Mouse (Mus musculus) granulocyte monocyte progenitor cell, adult 5-6 weeks (primary cell): ENCODE data around the gene Capn10. TPM values are rescaled to one million over a fixed set of nuclear protein-coding genes. Genes with fewer than 3 reads are reported as not detected.

Experiments
- ATAC-seq: replicated peaks from 2 replicates; pipeline ENCODE4 v1.8.0; 2016; ENCODE audit warnings: mild to moderate bottlenecking, moderate TSS enrichment, inconsistent platforms; ENCODE audit not compliant: poor library complexity, severe bottlenecking
- total RNA-seq, 2 experiments: library from RNA; stranded (forward) in 1 of 2; stranded (reverse) in 1 of 2; fragments of 200-712, 200-1000 nt in 1 of 2; fragments of >200 nt in 1 of 2; fragmentation: Nextera tagmentation in 1 of 2; gene quantifications; 2 replicates each; pipeline ENCODE4 v1.2.3; 2014 to 2017

Gene Capn10
- total RNA-seq (2014; fragmentation: Nextera tagmentation) (11.6 and 12.7 TPM in 2 replicates), total RNA-seq (2017) (8.1 and 9.2 TPM in 2 replicates)

DNA sequence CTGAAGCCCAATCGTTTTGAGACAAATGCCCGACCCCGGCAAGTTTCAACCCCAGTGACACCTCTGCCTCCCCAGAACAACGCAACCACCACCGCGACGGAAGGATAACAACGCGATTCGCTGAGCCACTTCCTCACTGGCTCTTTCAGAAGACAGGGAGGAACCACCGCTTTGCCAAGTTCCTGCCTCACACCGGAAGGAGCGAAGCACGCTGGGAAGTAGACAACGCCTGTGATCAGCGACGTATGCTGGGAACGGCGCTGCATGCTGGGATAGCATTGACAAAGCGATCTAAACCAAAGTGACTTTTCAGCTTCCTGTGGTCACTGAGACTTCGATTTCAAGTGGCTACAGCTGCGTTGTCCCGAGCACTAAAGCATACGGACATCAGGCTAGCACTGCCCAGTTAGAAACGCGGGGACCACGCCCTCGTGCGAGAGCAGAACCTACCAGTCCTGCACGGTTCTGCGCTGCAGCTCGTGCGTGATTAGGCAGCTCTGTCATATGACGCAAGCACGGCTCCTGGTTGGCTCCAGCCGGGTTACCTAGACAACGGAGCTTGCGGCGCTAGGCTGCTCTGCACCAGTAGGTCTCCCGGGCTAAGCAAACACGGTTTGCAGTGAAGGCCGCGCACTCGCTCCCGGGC is at the start of gene Capn10:
Gene Capn10, plus strand, starts transcription at position 195 of the 646 bp plus-strand sequence.
- ATAC-seq: peak; percentile 88

GRCm38 (mm10) chr1:92888901-92889655 is 45.1 kb upstream of the Capn10 start:
- no peak for ATAC-seq

- ATAC-seq: no peak
Observed at GRCm38 (mm10) chr1:92892791-92893190, 41.4 kb upstream of the Capn10 start.

- ATAC-seq: no peak
Observed at GRCm38 (mm10) chr1:92893896-92894295, 40.3 kb upstream of the Capn10 start.

DNA sequence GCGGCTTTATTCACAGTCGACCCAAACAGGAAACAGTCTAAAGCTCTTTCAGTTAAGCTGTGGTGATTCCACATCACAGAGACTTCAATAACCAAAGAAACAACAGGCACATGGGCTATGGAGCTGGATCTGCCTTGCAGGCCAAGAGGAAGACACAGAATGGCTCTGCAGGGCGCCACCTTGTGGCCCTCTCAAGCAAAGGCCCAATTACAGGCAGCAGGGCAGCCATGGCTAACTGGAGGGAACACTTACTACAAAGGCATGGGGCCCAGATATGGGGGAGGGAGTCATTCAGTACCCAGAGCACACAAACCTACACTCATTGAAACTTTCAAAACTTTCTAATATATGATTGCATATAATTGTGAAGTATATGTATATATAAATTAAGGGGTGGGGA is 39.1 kb upstream of the Capn10 start:
- peak; percentile 97 for ATAC-seq

- ATAC-seq: no peak
Observed at GRCm38 (mm10) chr1:92902786-92903185, 31.4 kb upstream of the Capn10 start, which contains the start of gene Ankmy1. Ankmy1 (minus strand) TSS chr1:92902906.

- ATAC-seq: no peak
Observed at GRCm38 (mm10) chr1:92903627-92904026, 30.5 kb upstream of the Capn10 start.

DNA sequence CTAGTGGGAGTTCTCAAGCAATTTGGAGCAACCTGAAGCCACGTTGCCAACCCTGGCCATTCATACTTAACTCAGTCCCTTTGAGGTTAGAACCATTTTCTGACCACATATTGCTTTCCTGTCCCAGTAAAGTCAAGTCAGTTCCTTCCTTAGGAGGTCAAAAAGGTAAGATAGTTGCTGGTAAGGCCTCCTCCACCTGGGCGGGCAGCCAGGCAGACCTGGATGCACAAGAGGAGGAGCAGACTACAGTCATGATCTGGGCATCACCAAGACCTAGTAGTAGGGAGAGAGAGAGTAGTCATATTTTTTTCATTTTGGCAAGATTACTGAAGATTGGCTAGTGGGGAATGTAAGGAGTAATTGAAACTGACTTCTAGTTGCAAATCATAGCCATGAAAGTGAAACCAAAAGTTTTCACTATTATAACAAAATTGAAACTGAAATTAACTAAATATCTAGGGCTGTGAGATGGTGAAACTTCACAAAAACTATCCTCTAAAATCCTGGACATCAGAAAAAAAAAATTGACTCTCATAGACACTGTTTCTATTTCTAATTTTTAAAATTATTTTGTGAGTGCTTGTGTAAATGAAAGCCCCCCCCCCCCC is 28.4 kb upstream of the Capn10 start:
- no peak for ATAC-seq

- peak; percentile 67 for ATAC-seq
Observed at GRCm38 (mm10) chr1:92906779-92907631, 27.2 kb upstream of the Capn10 start, which contains the start of gene Dusp28. Dusp28 (plus strand) TSS chr1:92906981.

- ATAC-seq: peak; percentile 10
Observed at GRCm38 (mm10) chr1:92907632-92908360, 26.4 kb upstream of the Capn10 start.

- no peak for ATAC-seq
Observed at GRCm38 (mm10) chr1:92908664-92909063, 25.5 kb upstream of the Capn10 start.

- ATAC-seq: no peak
Observed at GRCm38 (mm10) chr1:92909068-92909467, 25.1 kb upstream of the Capn10 start.

GRCm38 (mm10) chr1:92910239-92910885 is 23.8 kb upstream of the Capn10 start, which contains the start of gene Rnpepl1:
Rnpepl1 (plus strand) TSS chr1:92910783.
- ATAC-seq: peak; percentile 48

DNA sequence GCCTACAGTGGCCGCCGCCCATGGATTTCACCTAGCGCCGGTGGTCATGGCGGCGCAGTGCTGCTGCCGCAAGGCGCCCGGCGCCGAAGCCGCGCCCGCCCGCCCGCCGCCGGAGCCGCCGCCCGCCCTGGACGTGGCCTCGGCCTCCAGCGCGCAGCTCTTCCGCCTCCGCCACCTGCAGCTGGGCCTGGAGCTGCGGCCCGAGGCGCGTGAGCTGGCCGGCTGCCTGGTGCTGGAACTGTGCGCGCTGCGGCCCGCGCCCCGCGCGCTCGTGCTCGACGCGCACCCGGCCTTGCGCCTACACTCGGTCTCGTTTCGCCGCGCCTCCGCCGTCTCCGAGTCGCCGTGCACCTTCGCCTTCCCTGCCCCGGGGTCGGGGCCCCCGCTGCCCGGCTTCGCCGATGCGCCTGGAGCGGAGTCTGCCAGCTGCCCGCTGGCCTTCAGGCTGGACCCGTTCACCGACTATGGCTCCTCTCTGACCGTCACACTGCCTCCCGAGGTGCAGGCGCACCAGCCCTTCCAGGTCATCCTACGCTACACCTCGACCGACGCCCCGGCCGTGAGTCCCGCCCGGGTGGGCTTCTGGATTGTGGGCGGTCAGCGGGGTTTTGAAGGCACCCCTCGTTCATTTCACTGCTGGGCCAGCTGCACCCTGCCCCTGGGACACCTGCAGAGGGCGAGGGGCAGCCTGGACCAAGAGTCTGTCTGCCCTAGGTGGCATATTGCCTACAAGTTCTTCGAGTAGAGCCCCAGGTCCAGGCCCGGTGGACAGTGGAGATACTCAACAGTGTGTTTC is 23.1 kb upstream of the Capn10 start:
- no peak; the same call in 1 of the 2 replicates for ATAC-seq

GRCm38 (mm10) chr1:92911721-92912138 is 22.4 kb upstream of the Capn10 start:
- ATAC-seq: no peak

- ATAC-seq: no peak
Observed at GRCm38 (mm10) chr1:92912286-92912685, 21.9 kb upstream of the Capn10 start.

GRCm38 (mm10) chr1:92914239-92914638 is 19.9 kb upstream of the Capn10 start:
- no peak for ATAC-seq

GRCm38 (mm10) chr1:92914993-92915392 is 19.2 kb upstream of the Capn10 start:
- ATAC-seq: no peak
